In the genomic region with DNA sequence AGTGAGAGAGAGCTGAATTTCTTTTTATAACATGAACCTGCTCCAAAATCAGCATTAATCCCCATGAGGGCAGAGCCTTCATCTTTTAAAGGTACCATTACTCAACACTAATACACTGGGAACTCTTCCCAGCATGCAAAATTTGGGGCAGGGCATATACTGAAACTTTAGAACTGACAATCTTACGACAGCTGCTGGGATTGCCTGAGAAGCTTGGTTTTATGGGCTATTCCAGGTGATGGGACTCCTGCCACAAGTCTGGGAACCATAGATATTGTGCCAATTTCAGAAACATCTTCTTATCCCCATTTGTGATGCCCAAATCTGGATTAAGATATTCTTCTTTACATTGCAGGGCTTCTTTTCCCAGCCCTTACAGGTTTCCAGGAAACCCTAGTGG, we compare ENCODE assay signal across 26 mouse cellular contexts.
"Had no signal": no experiment of that assay in that cellular context is flagged by ENCODE, and none has a peak within 500 bp of the region (broad histone marks: within the 10 kb centered on the region; RNA-seq: fewer than 3 reads in every experiment).

No protein-coding gene starts in this region.

- ATAC-seq: hindbrain, embryonic 16.5 days; inflammation-experienced regulatory T-cells, adult 6 months; intestine, embryonic 15.5 days; intestine, postnatal 0 days had no signal

- H3K27ac ChIP-seq: hindbrain, embryonic 10.5 days; hindbrain, embryonic 12.5 days; hindbrain, embryonic 14.5 days; intestine, embryonic 15.5 days; layer of hippocampus, adult 2 months; left cerebral cortex, adult 2 months; limb, embryonic 12.5 days; liver, embryonic 13.5 days; liver, embryonic 15.5 days had no signal

- H3K27me3 ChIP-seq: hindbrain, embryonic 12.5 days; intestine, embryonic 15.5 days; limb, embryonic 12.5 days had no signal

- H3K9me3 ChIP-seq: hindbrain, embryonic 10.5 days; hindbrain, embryonic 12.5 days; intestine, embryonic 15.5 days; limb, embryonic 10.5 days; limb, embryonic 12.5 days; liver, embryonic 13.5 days; liver, embryonic 15.5 days had no signal

- H3K4me2 ChIP-seq: heart, embryonic 11.5 days; hindbrain, embryonic 12.5 days; hindbrain, embryonic 14.5 days; intestine, embryonic 15.5 days; liver, embryonic 11.5 days; liver, embryonic 13.5 days; liver, embryonic 15.5 days had no signal

- H3K4me3 ChIP-seq: hindbrain, embryonic 10.5 days; hindbrain, embryonic 12.5 days; intestine, embryonic 15.5 days; layer of hippocampus, adult 2 months; left cerebral cortex, adult 2 months; limb, embryonic 10.5 days; limb, embryonic 12.5 days; liver, embryonic 13.5 days; liver, embryonic 15.5 days had no signal

- H3K36me3 ChIP-seq: hindbrain, embryonic 10.5 days; hindbrain, embryonic 12.5 days; intestine, embryonic 15.5 days; limb, embryonic 10.5 days; limb, embryonic 12.5 days; liver, embryonic 13.5 days; liver, embryonic 15.5 days had no signal

- DNase-seq: gastrocnemius, postnatal 14 days; gastrocnemius, postnatal 36 days; heart, adult 18-20 months; heart, postnatal 10 days; heart, postnatal 4 days; kidney, adult 18-20 months; kidney, adult 8-10 months; kidney, postnatal 10 days; kidney, postnatal 25 days; kidney, postnatal 4 days; liver; liver, embryonic 13.5 days had no signal

- H3K9ac ChIP-seq: hindbrain, embryonic 12.5 days; hindbrain, embryonic 14.5 days; intestine, embryonic 15.5 days; limb, embryonic 12.5 days; liver, embryonic 13.5 days; liver, embryonic 15.5 days had no signal

- H3K4me1 ChIP-seq: intestine, embryonic 15.5 days; liver, embryonic 13.5 days; liver, embryonic 15.5 days had no signal
